Mouse (Mus musculus): ENCODE results near the gene Cacnb4.

Cacnb4 gene

DNA sequence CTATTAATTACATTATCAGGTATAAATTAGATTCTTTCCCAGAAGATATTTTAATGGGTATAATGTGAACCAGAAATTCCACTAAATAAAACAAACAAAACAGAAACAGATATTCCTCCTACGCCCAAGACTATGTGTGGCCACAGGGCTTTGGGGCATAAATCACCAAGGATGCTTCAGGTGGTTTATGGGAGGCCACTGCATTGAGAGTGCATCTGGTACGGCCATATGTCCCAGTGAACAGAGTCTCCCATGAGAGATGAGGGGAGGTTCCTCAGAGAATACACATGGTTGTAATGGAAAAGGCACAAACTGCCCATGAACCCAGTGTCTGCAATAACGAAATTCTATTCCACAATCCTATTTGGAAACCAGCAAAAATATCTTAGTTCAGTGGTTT lies 160.1 kb downstream of the Cacnb4 start:
- DNase-seq = no peak

DNA sequence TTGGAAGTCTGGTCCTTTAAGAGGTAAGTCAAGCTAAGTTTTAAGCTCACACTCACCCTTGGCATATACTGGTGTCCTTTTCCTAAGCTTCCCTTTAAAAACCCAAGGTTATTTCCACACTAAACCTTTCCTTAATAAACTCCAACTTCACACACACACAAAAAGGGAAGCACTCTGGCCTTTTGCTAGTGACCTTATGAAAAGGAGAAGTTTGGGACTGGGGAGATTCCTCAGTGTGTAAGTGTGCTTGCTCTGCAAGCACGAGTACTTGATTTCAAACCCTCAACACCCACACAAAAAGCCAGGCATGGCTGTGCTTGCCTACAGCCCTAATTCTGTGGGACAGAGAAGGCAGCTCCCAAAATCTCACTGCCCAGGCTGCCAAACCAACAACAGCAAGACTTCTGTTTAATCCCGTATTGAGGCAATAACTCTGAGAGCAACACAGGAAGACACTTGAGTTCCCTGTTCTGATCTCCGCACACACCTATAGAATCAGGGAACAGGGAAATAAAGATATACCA lies 163.7 kb downstream of the Cacnb4 start:
- no peak for DNase-seq

DNA sequence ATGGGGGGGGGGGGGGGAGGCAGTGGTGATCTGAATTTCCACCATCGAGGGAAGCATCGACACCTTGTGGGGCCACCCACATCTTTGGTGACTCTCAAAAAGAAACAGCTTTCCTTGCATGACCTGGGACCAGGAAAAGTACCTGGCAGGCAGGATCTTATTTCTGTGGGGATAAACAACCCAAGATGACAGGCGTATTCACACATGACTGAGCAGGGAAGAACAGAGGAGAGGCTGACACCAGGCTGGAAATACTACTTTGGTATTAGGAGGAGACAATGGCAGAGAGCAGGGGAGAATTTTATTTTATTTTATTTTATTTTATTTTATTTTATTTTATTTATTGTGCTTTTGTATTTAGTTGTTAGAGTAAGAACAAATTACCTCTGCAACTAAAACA lies 164.4 kb downstream of the Cacnb4 start:
- DNase-seq = no peak

DNA sequence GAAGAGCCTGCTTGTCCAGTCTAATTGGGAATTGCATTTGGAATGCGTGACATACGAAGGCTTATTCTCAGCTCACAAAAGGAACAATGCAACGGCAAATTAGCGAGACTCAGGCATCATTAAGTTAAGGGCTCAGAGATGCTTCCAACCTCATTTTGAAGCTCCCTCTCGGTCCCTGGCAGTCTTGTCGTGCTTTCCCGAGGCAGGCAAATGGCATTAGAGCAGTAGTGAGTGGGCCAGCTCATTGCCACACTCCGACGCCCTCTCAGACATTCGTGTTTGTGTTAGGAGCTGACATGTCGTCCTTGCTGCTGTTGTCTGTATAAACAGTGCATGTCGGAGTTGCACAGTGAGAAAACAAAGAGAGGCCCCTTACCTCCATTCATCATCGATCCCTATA lies 164.8 kb downstream of the Cacnb4 start:
- no peak for DNase-seq

DNA sequence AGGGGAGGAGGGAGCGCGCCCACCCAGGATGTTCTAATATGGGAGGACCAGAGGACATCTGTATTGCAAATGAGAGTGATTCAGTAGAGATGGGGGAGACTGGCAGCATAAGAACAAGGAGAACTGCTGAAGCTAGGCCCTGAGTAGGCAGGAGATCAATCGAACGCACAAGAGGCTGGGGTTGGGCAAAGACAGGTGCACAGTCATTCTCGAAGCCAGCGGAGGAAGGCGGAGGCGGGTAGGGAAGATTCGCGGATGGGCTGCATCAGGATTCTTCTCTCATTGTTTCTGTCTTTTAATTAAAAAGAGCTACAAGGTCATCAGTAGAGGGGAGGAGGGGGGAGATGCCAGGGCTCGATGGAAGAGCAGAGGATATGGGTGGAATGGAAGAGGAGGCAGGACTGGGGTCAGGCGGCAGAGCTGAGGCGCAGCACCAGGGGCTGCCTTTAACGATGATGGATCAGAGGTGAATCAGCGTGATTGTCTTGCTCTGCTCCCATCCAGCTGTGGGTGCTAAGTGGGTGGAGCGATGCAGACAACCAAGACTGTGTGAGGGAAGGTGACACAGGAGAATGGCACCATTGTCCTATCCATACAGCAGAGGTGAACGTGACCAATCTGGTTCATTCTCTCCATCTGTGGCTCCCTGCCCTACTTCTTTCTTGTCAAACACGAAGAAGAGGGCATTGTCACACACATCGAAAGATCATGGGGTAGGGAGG lies 166.7 kb downstream of the Cacnb4 start:
- no peak for DNase-seq

DNA sequence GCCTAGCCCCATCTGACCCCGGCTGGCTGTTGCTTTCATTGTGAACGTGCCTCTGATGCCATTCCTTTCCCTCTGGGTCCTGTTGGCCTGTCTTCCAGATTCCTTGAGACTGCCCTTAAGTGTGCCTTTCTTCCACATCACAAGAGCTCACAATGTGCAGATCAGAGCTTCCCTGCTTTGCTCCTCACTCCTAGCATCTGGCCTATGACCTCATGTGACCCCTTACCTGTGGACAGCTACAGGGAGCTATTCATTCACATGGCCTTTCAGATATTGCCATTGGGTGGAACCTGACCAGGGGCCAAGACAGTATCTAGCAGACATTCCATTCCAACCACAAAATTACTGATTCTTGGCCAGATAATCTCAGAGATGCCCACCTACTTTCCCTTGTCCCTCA lies 171.5 kb downstream of the Cacnb4 start:
- DNase-seq = no peak

DNA sequence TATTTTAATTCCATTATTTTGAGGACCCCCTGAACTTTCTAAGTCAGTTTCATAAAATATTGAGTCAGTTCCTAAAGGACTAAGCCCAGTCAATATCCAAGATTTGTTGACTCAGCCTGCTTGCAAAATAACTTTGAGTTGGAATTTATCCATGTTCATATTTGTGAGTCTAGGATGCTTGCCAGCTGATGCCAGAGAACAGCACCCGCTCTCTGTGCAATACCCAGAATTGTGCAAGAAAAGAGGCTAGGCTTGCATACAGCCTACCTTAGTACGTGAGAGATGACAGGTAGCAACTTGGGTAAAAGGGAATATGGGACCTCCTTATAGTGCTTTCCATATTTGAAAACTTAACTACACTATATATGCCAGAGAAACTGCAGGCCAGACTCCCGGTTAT lies 171.9 kb downstream of the Cacnb4 start:
- DNase-seq = peak; percentile 16

DNA sequence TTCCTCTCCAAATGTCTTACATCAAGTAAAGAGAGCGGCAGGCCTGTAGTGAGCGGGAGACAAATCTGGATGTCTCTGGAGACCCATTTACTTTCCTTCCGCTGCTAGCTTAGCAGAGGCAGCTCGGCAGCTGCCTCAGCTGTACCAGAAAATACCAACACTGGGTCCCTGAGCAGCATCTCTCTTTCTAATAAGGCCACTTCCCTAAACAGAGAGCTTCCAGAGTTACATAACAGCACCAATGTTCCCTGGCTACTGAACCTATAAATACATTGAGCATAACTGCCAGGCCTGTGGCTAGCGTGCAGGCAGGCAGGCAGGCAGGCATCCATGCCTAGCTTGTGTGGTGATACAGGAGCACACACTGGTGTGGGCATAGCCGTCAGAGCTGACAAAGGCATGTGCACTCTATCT lies 176.8 kb downstream of the Cacnb4 start:
- peak; percentile 14 for DNase-seq

DNA sequence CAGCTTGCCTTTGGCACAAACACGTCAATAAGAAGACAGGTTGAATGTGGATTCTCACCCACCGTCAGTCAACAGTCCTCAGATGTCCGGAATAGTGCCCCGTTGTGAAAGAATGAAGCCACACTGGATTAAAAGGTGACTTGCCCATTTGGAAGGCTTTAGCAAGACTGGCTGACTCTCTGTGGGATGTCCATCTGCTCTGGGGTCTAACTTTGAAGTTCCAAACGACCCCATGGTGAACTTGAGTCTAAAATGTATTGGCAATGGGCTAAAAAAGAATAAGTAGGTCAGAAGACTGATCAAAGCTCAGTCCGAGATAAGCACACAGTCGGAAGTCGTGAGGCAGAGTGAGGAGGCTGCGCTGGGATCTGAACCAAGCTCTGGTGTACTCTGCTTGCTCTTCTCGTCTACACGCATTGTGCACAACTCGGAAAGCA lies 177.5 kb downstream of the Cacnb4 start:
- no peak for DNase-seq

DNA sequence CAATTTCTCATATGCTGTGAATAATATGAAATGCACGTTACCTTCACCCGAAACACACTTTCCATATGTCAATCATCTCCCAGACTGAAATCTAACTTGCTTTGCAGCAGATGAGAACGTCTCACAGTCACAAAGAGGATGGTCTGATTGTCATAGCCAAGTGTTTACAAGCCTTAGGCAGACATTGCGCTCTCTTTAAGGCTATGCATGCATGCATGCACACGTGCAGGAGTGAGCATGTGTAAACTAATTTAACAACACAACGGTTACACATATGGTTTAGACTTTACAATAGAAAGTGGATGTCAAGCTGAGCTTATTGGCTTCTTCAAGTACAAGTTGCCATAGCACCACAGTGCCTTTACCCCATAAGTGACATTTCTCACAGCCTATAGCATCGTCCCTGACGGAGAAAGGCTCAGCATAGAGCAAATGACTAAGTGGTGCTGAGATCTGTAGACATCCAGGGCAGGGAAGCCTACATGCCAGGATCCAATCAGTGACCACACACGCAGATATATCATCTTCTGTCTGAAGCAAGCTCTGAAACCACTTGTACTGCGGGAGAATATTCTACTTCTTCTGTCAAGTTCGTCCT lies 181.4 kb downstream of the Cacnb4 start:
- DNase-seq = no peak

DNA sequence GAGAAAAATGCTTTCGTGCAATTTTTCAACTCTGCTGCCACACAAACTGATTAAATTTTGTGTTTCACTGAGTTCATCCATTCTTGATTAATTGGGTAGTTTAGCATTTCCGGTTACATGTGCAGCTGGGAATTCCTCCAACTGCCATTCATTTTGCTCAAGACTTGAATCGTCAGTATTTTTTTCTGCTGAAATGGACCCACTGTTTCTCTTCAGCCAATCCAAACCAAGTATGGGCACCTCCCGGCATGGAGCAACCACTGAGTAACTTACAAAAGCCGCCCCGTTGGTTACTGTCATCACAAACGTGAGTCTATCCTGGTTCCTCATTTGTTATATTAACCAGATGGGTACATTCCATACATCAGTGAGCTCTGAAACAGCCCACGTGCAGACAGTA lies 182.4 kb downstream of the Cacnb4 start:
- no peak for DNase-seq

DNA sequence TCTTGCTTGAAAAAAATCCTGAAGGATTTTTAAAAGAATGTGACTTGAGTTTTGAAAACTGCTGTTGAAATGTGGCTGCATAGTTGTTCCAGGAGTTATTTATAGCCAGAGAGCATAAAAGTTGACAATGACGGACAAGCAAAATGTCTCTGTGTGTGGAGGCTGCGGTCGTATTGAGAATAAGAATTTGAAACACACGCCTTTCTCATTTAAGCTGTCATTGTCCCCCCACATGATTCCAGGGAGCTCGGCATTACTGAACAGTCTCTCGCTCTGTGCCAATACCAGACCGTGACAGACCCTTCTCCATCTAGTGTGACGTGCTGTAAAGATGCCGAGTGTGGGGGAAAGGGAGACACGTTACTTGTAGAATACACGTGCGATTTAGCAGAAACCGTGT lies 183.8 kb downstream of the Cacnb4 start:
- DNase-seq = no peak

DNA sequence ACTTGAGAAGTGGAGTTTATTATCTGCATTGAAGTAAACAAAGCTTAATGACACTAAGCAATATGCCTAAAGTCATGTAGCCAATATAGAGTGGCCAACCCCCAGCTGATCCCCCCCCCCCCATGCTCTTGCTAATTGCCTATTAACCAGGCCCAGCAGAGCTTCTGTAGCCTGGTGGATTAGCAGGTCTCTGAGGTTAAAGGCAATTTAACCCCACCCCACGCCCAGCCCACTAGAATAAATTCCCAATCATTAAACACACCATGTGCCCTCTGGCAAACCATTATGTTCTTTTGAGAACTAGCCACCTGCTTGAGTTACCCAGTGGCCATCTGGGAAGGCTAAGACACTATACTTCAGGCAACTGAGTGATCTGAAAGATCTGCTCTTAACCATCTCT lies 186.8 kb downstream of the Cacnb4 start:
- DNase-seq = peak; percentile 23

DNA sequence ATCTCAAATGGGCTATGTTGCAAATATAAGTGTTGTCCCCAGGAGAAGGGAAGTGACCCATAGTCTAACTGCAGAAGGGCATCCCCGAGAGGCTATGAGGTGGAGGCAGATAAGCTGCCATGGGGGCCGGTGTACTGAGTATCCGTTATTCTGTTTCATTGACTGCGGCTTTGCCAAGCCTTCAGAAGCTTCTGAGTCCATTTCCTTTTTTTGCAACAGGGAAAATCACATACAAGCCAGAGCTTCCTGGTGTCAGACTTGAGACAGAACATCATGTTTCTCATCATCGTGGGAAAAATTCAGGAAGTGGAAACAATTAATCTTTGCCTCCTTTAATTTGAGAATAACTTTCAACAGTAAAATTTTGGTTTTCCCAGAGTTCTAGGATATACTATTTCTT lies 193.1 kb downstream of the Cacnb4 start:
- peak; percentile 38 for DNase-seq

DNA sequence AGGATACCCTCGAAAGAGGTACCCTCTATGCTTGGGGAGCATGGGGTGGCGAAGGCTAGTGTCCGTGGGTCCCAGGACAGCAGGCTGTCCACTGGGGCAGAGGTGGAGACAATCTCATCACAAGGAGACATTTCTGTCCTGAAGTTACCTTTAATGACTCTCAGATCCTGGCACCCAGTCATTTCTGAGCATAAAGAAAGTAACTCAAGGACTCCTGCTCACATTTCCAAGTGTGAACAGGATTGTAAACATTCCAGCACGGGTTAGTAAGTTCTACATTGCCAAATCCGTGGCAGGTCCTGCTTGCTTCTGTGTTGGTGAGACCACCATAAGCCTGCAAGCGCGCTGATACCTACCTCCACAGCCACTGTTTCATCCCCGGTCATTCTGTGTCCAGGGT lies 196.2 kb downstream of the Cacnb4 start:
- no peak for DNase-seq

DNA sequence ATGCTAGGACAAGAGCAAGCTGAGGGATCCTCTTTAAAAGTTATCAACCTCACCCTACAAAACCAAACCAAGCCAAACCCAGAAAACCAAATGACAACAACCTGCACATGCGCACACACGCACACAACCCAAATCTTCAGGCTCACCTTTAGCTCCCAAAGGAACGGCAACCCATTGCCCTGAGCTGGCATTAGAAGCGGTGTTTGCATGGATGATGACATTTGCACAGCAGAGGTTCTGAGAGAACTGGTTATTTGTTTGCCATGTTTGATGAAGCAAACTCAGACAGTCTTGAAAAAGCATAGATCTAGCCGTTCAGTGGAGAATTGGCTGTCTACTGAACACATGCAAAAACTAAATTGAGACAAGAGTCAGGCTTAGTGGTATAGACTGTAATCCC lies 198.1 kb downstream of the Cacnb4 start:
- DNase-seq = no peak

DNA sequence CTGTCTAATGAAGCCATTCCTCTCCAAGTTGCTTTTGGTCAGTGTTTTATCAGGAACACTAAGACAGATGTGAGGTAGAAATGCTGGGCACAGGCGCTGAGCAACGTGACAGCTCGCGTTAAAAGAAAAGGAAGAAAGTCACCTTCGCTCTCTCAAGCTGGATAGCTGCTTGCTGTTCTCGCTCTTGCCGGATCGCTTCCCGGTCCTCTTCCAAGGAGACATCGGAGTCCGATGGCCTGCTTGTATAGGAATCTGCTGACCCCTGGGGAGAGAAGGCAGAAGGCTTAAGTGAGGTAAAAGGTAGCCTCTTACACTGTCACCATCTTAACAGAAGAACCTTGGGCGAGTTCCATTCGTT lies 199.1 kb downstream of the Cacnb4 start:
- DNase-seq = no peak

DNA sequence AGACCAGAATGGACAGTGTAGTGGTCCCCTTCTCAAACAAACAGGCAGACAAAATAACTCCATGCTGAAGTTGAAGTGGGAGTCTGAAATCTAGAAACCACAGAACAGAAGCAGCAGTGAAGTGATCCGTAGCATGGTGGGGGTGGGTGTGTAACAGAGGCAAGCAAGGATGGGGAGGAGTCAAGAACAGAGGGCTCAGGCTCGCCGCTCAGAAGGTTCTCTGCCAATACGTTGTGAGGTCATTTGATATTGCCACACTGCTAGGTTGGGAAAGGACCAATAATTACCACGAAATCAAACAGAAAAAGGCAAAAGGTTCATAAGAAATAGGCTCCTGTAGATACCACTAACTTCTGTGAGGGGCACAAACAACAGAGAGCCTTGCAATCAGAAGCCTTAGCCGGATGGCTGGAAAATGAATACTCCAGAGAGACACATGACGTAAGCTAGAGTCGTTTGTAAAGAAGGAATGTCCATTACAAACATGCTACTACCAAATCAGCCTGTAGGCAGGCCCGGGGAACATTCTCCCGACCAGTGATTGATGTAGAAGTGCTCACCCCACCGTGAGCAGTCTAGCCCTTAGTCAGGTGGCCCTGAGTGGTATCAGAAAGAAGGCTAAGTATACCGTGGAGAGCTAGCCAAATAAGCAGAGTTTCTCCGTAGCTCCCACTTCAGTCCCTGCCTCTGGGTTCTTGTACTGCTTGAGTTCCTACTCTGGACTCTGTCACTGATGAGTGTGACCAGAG lies 199.7 kb downstream of the Cacnb4 start:
- no peak for DNase-seq

DNA sequence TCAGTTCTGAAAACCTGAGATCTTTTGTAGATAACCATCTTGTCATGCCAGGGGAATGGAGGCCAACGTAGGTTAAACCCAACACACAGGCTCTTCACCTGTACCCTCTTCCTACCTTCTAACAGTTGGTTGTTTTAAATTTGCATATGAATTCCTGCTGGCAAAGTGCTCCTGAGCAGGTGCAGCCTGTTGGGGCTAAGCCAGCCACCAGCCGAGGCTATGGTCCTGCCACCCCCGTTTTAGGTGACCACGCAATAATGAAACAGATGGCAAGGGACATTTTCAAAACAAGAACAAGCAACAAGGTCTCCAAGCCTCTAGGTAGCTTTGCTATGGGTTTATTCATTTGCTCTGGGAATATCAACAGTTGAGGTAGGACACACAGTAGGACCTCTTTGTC lies 200.8 kb downstream of the Cacnb4 start:
- no peak for DNase-seq

DNA sequence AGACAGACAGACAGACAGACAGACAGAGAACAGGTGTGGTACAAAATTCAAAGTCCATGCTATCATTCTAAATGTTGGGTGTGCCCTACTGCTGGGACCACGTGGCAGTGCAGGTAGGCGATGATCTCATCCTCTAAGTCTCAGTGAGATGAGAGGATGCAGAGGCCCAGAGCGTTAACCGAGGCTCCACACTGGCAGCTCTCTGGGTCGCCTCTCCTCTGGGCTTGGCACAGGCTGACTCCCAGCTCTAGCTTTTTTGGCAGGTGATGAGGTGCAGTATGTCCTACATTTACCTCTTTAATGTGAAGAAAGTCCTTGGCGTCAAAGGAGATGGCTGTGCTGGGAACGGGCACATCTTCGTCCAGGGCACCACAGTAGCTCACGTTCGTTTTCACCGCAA lies 202.1 kb downstream of the Cacnb4 start:
- no peak for DNase-seq

DNA sequence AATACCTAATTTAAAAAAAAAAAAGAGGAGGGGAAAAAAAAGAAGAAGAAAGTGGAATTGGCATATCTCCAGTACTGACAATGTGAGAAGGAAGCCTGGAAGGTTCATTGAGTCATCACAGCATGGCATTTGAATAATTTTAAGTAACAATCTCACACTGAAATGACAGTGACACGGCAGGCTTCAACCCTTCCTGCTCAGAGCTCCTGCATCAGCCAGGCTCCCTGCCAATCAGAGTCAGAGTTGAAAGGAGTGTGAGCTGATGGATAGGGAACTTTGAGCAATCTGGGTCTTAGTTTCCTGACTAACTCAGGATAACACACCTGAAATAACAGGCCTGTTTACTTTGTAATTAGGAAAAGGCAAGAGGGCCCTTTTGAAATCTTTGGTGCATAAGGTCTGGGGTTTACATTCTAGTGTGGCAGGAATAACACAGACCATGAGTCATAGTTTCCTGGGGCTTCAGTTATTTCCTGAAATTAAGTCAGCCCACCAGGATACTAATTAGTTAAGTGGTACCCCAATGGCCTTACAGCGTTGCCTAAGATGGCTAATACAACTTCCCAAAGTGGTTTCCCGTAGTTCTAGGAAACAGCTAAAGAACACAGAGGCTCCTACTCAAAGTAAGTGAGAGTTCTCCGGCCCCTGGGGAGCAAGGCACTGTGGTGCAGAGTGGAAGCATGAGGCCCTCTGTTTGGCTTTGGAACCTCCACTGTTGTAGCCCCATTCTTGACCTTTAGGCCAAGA lies 204.9 kb downstream of the Cacnb4 start:
- DNase-seq = no peak

DNA sequence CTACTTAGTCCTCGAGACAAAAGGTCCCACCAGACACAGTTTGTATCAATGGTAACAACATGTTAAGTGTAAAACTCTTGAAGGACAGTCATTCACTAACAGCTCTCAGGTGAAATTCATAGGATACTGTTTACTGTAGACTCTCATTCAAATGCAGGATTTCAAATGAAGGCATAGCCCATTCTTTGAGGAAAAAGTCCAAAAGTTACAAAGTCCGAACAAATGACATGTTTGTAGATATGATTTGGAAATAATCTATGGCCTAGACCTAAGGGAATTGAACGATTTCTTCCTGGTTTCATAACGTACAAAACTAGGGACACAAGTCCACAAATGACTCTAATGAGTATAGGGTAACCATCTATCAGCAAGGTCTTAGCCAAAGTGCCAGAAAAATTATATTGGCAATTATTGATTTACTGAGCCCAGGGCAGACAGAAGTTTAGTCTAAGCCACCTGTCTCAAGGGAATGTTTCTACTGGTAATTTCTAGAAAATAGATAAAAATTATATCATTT lies 206.5 kb downstream of the Cacnb4 start:
- no peak for DNase-seq

DNA sequence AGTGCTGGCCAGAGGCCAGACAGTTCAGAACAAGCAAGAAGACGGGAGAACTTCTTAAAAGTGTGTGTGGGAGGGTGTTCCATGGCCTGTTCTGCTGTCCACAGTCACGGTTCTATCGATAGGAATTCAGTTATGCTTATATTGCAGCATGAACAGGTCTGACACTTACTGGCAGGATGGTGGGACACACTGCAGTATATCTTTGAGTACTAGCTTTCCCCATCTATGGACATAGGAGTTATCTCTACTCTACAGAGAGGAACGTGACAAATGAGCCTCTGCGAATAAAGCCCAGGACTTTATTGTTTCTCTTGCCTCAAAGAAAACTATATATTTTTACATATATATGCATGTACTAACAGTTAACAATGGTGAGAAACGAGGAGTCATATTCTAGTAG lies 209.0 kb downstream of the Cacnb4 start:
- no peak for DNase-seq

All from kidney, adult 9 months (tissue).